Mouse (Mus musculus): ENCODE results near the gene Klhl5. TPM values are rescaled to one million over a fixed set of nuclear protein-coding genes. Genes with fewer than 3 reads are reported as not detected.

Klhl5 gene
- polyA plus RNA-seq, 1 experiment from 2014 or later, result 31.8 TPM

GRCm38 (mm10) chr5:65126137-65126536 is 18.8 kb downstream of the Klhl5 start:
- WGBS, result 91% methylated on average over 1 of the region's 1 CpGs
- ATAC-seq (ENCODE audit: insufficient read depth) (no peak), DNase-seq (no peak)
- H3K27me3 ChIP-seq (ENCODE audit: insufficient read depth, low read length), result no peaks in the 10 kb centered on the region
- H3K9me3 ChIP-seq (ENCODE audit: low read depth, low read length), result no peaks in the 10 kb centered on the region
- H3K4me2 ChIP-seq, result no peak overlapping the region
- no peak for TF ChIP-seq CTCF (IDR thresholded peaks at IDR 0.05; ENCODE audit: low read depth)
- no peak overlapping the region for H3K4me3 ChIP-seq (ENCODE audit: low read depth, low read length)
- H3K9ac ChIP-seq, result no peak overlapping the region
- no peak overlapping the region for H3K27ac ChIP-seq (ENCODE audit: low read depth)
- no peaks in the 10 kb centered on the region for H3K36me3 ChIP-seq (ENCODE audit: insufficient read depth)
- no peaks in the 10 kb centered on the region for H3K4me1 ChIP-seq (ENCODE audit: insufficient read depth)

GRCm38 (mm10) chr5:65128481-65128880 is 21.1 kb downstream of the Klhl5 start:
- Histone ChIP-seq H3K4me1 (ENCODE audit: insufficient read depth) (no peaks in the 10 kb centered on the region), H3K9me3 (ENCODE audit: low read depth, low read length) (no peaks in the 10 kb centered on the region), H3K36me3 (ENCODE audit: insufficient read depth) (no peaks in the 10 kb centered on the region), H3K4me3 (ENCODE audit: low read depth, low read length) (no peak overlapping the region), H3K9ac (no peak overlapping the region), H3K27me3 (ENCODE audit: insufficient read depth, low read length) (no peaks in the 10 kb centered on the region), H3K27ac (ENCODE audit: low read depth) (no peak overlapping the region), H3K4me2 (no peak overlapping the region)
- ATAC-seq (ENCODE audit: insufficient read depth), result no peak
- no peak for DNase-seq
- WGBS, result 79% methylated on average over 2 of the region's 2 CpGs
- TF ChIP-seq CTCF (IDR thresholded peaks at IDR 0.05; ENCODE audit: low read depth), result no peak

GRCm38 (mm10) chr5:65130528-65131210 is 23.3 kb downstream of the Klhl5 start:
- WGBS, result 12% methylated on average over 12 of the region's 12 CpGs
- no peaks in the 10 kb centered on the region for H3K4me1 ChIP-seq (ENCODE audit: insufficient read depth)
- no peak overlapping the region for H3K27ac ChIP-seq (ENCODE audit: low read depth)
- H3K9me3 ChIP-seq (ENCODE audit: low read depth, low read length), result no peaks in the 10 kb centered on the region
- H3K4me3 ChIP-seq (ENCODE audit: low read depth, low read length), result peak overlapping the region; percentile 38
- no peak for TF ChIP-seq CTCF (IDR thresholded peaks at IDR 0.05; ENCODE audit: low read depth)
- DNase-seq (peak; percentile 46), ATAC-seq (ENCODE audit: insufficient read depth) (peak; percentile 47; the same call in 1 of the 2 replicates)
- no peaks in the 10 kb centered on the region for H3K36me3 ChIP-seq (ENCODE audit: insufficient read depth)
- H3K27me3 ChIP-seq (ENCODE audit: insufficient read depth, low read length), result no peaks in the 10 kb centered on the region
- peak overlapping the region; percentile 72 for H3K4me2 ChIP-seq
- H3K9ac ChIP-seq, result peak overlapping the region; percentile 52

DNA sequence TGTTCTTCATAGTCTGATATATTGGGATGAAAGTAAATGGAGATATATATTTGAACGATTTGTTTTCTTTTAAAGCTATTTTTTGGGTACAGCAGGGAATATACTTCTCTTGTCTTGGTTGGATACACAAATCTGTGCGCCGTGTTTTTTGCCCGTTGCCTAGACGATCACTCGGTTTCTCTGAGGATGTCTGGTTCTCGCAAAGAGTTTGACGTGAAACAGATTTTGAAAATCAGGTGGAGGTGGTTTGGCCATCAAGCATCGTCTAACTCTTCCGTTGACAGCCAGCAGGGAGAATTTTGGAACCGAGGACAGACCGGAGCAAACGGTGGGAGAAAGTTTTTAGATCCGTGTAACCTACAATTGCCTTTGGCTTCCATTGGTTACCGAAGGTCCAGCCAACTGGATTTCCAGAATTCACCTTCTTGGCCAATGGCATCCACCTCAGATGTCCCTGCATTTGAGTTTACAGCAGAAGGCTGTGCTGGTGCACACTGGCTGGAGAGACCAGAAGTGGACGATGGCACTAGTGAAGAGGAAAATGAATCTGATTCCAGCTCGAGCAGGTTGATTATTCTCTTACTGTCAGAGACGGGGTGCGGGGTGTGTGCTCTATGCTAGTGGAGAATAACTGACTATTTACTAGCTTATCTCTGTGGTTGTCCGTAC is 24.0 kb downstream of the Klhl5 start:
- WGBS, result 25% methylated on average over 20 of the region's 20 CpGs
- DNase-seq (peak; percentile 25), ATAC-seq (ENCODE audit: insufficient read depth) (no peak)
- Histone ChIP-seq H3K4me3 (ENCODE audit: low read depth, low read length) (peak overlapping the region; percentile 38), H3K4me2 (peak overlapping the region; percentile 72), H3K4me1 (ENCODE audit: insufficient read depth) (no peaks in the 10 kb centered on the region), H3K9me3 (ENCODE audit: low read depth, low read length) (no peaks in the 10 kb centered on the region), H3K9ac (peak overlapping the region; percentile 52), H3K27me3 (ENCODE audit: insufficient read depth, low read length) (no peaks in the 10 kb centered on the region), H3K27ac (ENCODE audit: low read depth) (no peak overlapping the region), H3K36me3 (ENCODE audit: insufficient read depth) (no peaks in the 10 kb centered on the region)
- no peak for TF ChIP-seq CTCF (IDR thresholded peaks at IDR 0.05; ENCODE audit: low read depth)

GRCm38 (mm10) chr5:65136159-65136558 is 28.8 kb downstream of the Klhl5 start:
- no peak overlapping the region for H3K9ac ChIP-seq
- H3K27ac ChIP-seq (ENCODE audit: low read depth), result no peak overlapping the region
- H3K4me2 ChIP-seq, result no peak overlapping the region
- ATAC-seq (ENCODE audit: insufficient read depth), result no peak
- no peaks in the 10 kb centered on the region for H3K9me3 ChIP-seq (ENCODE audit: low read depth, low read length)
- H3K4me3 ChIP-seq (ENCODE audit: low read depth, low read length), result no peak overlapping the region
- WGBS, result 83% methylated on average over 7 of the region's 7 CpGs
- no peak for TF ChIP-seq CTCF (IDR thresholded peaks at IDR 0.05; ENCODE audit: low read depth)
- H3K27me3 ChIP-seq (ENCODE audit: insufficient read depth, low read length), result no peaks in the 10 kb centered on the region
- no peaks in the 10 kb centered on the region for H3K36me3 ChIP-seq (ENCODE audit: insufficient read depth)
- H3K4me1 ChIP-seq (ENCODE audit: insufficient read depth), result no peaks in the 10 kb centered on the region
- no peak for DNase-seq

DNA sequence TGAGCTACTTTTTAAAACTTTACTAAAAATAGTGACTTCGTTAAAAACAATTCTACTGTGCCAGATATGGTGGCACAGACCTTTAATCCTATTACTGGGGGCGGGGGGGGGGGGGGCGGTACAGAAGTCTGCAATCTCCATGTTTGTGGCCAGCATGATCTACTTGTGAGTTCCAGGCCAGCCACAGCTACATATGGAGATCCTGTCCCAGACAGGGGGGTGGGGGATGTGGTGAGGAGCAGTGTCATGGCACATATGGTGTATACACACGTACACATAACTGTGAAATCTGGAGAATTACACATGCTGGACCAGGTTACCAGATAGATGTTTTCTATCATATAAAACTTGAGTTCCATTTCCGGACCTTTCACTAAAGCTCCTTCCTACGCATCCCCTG is 29.7 kb downstream of the Klhl5 start:
- WGBS, result 84% methylated on average over 6 of the region's 6 CpGs
- Histone ChIP-seq H3K9me3 (ENCODE audit: low read depth, low read length) (no peaks in the 10 kb centered on the region), H3K36me3 (ENCODE audit: insufficient read depth) (peaks cover 6% of the 10 kb centered on the region; the same call in 1 of the 2 replicates), H3K27me3 (ENCODE audit: insufficient read depth, low read length) (no peaks in the 10 kb centered on the region), H3K9ac (no peak overlapping the region), H3K4me2 (no peak overlapping the region), H3K4me1 (ENCODE audit: insufficient read depth) (no peaks in the 10 kb centered on the region), H3K27ac (ENCODE audit: low read depth) (no peak overlapping the region), H3K4me3 (ENCODE audit: low read depth, low read length) (no peak overlapping the region)
- ATAC-seq (ENCODE audit: insufficient read depth), result no peak
- no peak for TF ChIP-seq CTCF (IDR thresholded peaks at IDR 0.05; ENCODE audit: low read depth)
- no peak for DNase-seq

GRCm38 (mm10) chr5:65141242-65141641 is 33.9 kb downstream of the Klhl5 start:
- ATAC-seq (ENCODE audit: insufficient read depth), result no peak
- no peaks in the 10 kb centered on the region for H3K9me3 ChIP-seq (ENCODE audit: low read depth, low read length)
- peaks cover 25% of the 10 kb centered on the region for H3K36me3 ChIP-seq (ENCODE audit: insufficient read depth)
- no peaks in the 10 kb centered on the region for H3K4me1 ChIP-seq (ENCODE audit: insufficient read depth)
- H3K27ac ChIP-seq (ENCODE audit: low read depth), result no peak overlapping the region
- H3K4me3 ChIP-seq (ENCODE audit: low read depth, low read length), result no peak overlapping the region
- no peak overlapping the region for H3K9ac ChIP-seq
- DNase-seq, result peak; percentile 53
- no peaks in the 10 kb centered on the region for H3K27me3 ChIP-seq (ENCODE audit: insufficient read depth, low read length)
- TF ChIP-seq CTCF (IDR thresholded peaks at IDR 0.05; ENCODE audit: low read depth), result no peak
- H3K4me2 ChIP-seq, result no peak overlapping the region
- 66% methylated on average over 8 of the region's 8 CpGs for WGBS
